ENCODE assay signal across 23 mouse cellular contexts in genomic region chr5:148855047-148855446, GRCm38 (mm10).
A peak's percentile ranks its signal among the peaks of the same experiment; 100 is the strongest.
DNase-seq lines count a peak whose midpoint lies in the region; ATAC-seq and TF ChIP-seq lines count a peak whose summit lies in the region.
"Had no signal": no experiment of that assay in that cellular context is flagged by ENCODE, and none has a peak within 500 bp of the region (broad histone marks: within the 10 kb centered on the region; RNA-seq: fewer than 3 reads in every experiment).

No protein-coding gene starts in this region.

- H3K4me3 ChIP-seq in forebrain, embryonic 10.5 days, result no peak overlapping the region
- no peak overlapping the region for H3K4me3 ChIP-seq in forebrain, postnatal 0 days (ENCODE audit: low read depth, low read length)
- no peak overlapping the region for H3K4me3 ChIP-seq in midbrain, embryonic 16.5 days (ENCODE audit: low read depth, low read length)
- H3K4me3 ChIP-seq in midbrain, embryonic 15.5 days, result no peak overlapping the region
- H3K4me3 ChIP-seq: forebrain, embryonic 12.5 days; gastrocnemius, adult 2 months; heart, embryonic 12.5 days; heart, embryonic 15.5 days; hindbrain, embryonic 10.5 days; hindbrain, embryonic 13.5 days had no signal

- H3K27me3 ChIP-seq in forebrain, embryonic 10.5 days (ENCODE audit: poor library complexity, severe bottlenecking), result no peaks in the 10 kb centered on the region
- H3K27me3 ChIP-seq in forebrain, postnatal 0 days (ENCODE audit: insufficient read depth, low read length), result no peaks in the 10 kb centered on the region
- H3K27me3 ChIP-seq in midbrain, embryonic 16.5 days (ENCODE audit: control insufficient read depth, insufficient read depth, low read depth, low read length), result no peaks in the 10 kb centered on the region
- no peaks in the 10 kb centered on the region for H3K27me3 ChIP-seq in midbrain, embryonic 15.5 days (replicated peaks)
- H3K27me3 ChIP-seq: forebrain, embryonic 12.5 days; heart, embryonic 12.5 days; heart, embryonic 15.5 days; hindbrain, embryonic 13.5 days had no signal

- no peak for DNase-seq in forebrain, embryonic 10.5 days (ENCODE audit: extremely low spot score, low spot score)
- DNase-seq in forebrain, postnatal 0 days, result no peak
- DNase-seq in kidney, adult 9 months, result peak; percentile 20
- DNase-seq in kidney, adult 11 months, result no peak
- DNase-seq: adrenal gland, postnatal 10 days; adrenal gland, postnatal 36 days; cerebellum, adult 18-20 months; cerebellum, adult 9-10 months; cerebellum, postnatal 14 days; gastrocnemius, adult 2 months; gastrocnemius, postnatal 14 days; heart, adult 18-20 months; heart, postnatal 10 days; heart, postnatal 36 days had no signal

- no peaks in the 10 kb centered on the region for H3K36me3 ChIP-seq in forebrain, embryonic 10.5 days (replicated peaks)
- no peaks in the 10 kb centered on the region for H3K36me3 ChIP-seq in forebrain, postnatal 0 days (ENCODE audit: insufficient read depth)
- H3K36me3 ChIP-seq in midbrain, embryonic 16.5 days (ENCODE audit: control insufficient read depth, insufficient read depth, low read length), result no peaks in the 10 kb centered on the region
- H3K36me3 ChIP-seq in midbrain, embryonic 15.5 days (replicated peaks), result no peaks in the 10 kb centered on the region
- H3K36me3 ChIP-seq: forebrain, embryonic 12.5 days; heart, embryonic 12.5 days; heart, embryonic 15.5 days; hindbrain, embryonic 10.5 days; hindbrain, embryonic 13.5 days had no signal

- no peak for ATAC-seq in forebrain, postnatal 0 days
- peak; percentile 40; the same call in 1 of the 2 replicates for ATAC-seq in midbrain, embryonic 16.5 days
- no peak for ATAC-seq in midbrain, embryonic 15.5 days (replicated peaks)
- ATAC-seq: forebrain, embryonic 16.5 days; hindbrain, embryonic 16.5 days had no signal

- 0 out of 2 replicates have a peak overlapping the region, but pooled peaks have one; percentile 11 for H3K27ac ChIP-seq in forebrain, embryonic 10.5 days
- no peak overlapping the region for H3K27ac ChIP-seq in forebrain, postnatal 0 days (ENCODE audit: low read depth, low read length)
- peak overlapping the region; percentile 9; the same call in 1 of the 2 replicates for H3K27ac ChIP-seq in midbrain, embryonic 16.5 days (ENCODE audit: low read length)
- no peak overlapping the region; the same call in 1 of the 2 replicates for H3K27ac ChIP-seq in midbrain, embryonic 15.5 days
- H3K27ac ChIP-seq: forebrain, embryonic 12.5 days; gastrocnemius, adult 2 months; heart, embryonic 15.5 days; hindbrain, embryonic 10.5 days; hindbrain, embryonic 13.5 days had no signal

- no peak overlapping the region for H3K9ac ChIP-seq in forebrain, postnatal 0 days
- H3K9ac ChIP-seq in midbrain, embryonic 16.5 days (ENCODE audit: low read depth, low read length), result no peak overlapping the region
- no peak overlapping the region for H3K9ac ChIP-seq in midbrain, embryonic 15.5 days
- H3K9ac ChIP-seq: forebrain, embryonic 12.5 days; heart, embryonic 12.5 days; heart, embryonic 15.5 days; hindbrain, embryonic 13.5 days had no signal

- WGBS in forebrain, embryonic 10.5 days, result 89% methylated on average over 8 of the region's 8 CpGs
- WGBS in forebrain, postnatal 0 days, result 86% methylated on average over 8 of the region's 8 CpGs
- 87% methylated on average over 8 of the region's 8 CpGs for WGBS in midbrain, embryonic 16.5 days
- 82% methylated on average over 8 of the region's 8 CpGs for WGBS in midbrain, embryonic 15.5 days

- TF ChIP-seq CTCF in forebrain, postnatal 0 days (IDR thresholded peaks at IDR 0.05; ENCODE audit: low read depth), result no peak

- peaks cover 23% of the 10 kb centered on the region for H3K4me1 ChIP-seq in forebrain, embryonic 10.5 days
- no peaks in the 10 kb centered on the region for H3K4me1 ChIP-seq in forebrain, postnatal 0 days (ENCODE audit: insufficient read depth)
- peaks cover 14% of the 10 kb centered on the region for H3K4me1 ChIP-seq in midbrain, embryonic 16.5 days (ENCODE audit: control insufficient read depth, insufficient read depth, low read length)
- peaks cover 15% of the 10 kb centered on the region for H3K4me1 ChIP-seq in midbrain, embryonic 15.5 days
- H3K4me1 ChIP-seq: heart, embryonic 12.5 days; heart, embryonic 15.5 days; hindbrain, embryonic 10.5 days; hindbrain, embryonic 13.5 days had no signal

- H3K9me3 ChIP-seq in forebrain, embryonic 10.5 days, result no peaks in the 10 kb centered on the region
- no peaks in the 10 kb centered on the region for H3K9me3 ChIP-seq in forebrain, postnatal 0 days (ENCODE audit: low read length)
- no peaks in the 10 kb centered on the region for H3K9me3 ChIP-seq in midbrain, embryonic 16.5 days (replicated peaks; ENCODE audit: control insufficient read depth, low read length, poor library complexity, severe bottlenecking)
- H3K9me3 ChIP-seq in midbrain, embryonic 15.5 days, result no peaks in the 10 kb centered on the region
- H3K9me3 ChIP-seq: forebrain, embryonic 12.5 days; heart, embryonic 12.5 days; heart, embryonic 15.5 days; hindbrain, embryonic 10.5 days; hindbrain, embryonic 13.5 days had no signal

- H3K4me2 ChIP-seq in forebrain, postnatal 0 days (ENCODE audit: low read depth), result no peak overlapping the region
- no peak overlapping the region for H3K4me2 ChIP-seq in midbrain, embryonic 16.5 days (ENCODE audit: low read length)
- H3K4me2 ChIP-seq in midbrain, embryonic 15.5 days, result no peak overlapping the region
- H3K4me2 ChIP-seq: forebrain, embryonic 12.5 days; heart, embryonic 12.5 days; heart, embryonic 15.5 days; hindbrain, embryonic 13.5 days had no signal

Comparison
In these comparisons a context has a peak if more than half of its experiments do, and no peak if none do; other contexts are left out.
1. H3K27ac ChIP-seq: peak in forebrain, embryonic 10.5 days (single experiment) and midbrain, embryonic 16.5 days (single experiment); none in forebrain, postnatal 0 days (single experiment) and midbrain, embryonic 15.5 days (single experiment).